Mouse (Mus musculus) ES-Bruce4 (cell line): ENCODE measurements around the gene Prmt9.

Experiments used
- EP300 ChIP-seq: IDR thresholded peaks from 2 replicates; pipeline ENCODE4 v1.6.1; 2011; ENCODE audit warnings: low read depth, low read length; ENCODE audit not compliant: insufficient read depth
- POLR2A ChIP-seq: IDR thresholded peaks from one replicate; pipeline ENCODE4 v1.8.1; 2011; ENCODE audit warnings: low read length; ENCODE audit not compliant: insufficient read depth

- no peak for TF ChIP-seq POLR2A
- no peak for TF ChIP-seq EP300
These were observed 37.3 kb upstream of the Prmt9 start for GRCm38 (mm10) chr8:77511750-77512493.
